Mouse (Mus musculus) brain, embryonic 14.5 days (tissue): ENCODE measurements at regions not wholly inside any gene's neighbourhood (a gene's known extent, or its start where the extent isn't known, plus 50 kb on each side); places are given as distances from the start of the nearest gene placed in this dataset.

Source experiments
- DNase-seq: peaks from one replicate; pipeline ENCODE4 v3.0.0-alpha.2; 2011; ENCODE audit warnings: low read depth
- CTCF ChIP-seq: fragments of 200-500 bp; IDR thresholded peaks from 2 replicates; pipeline ENCODE4 v1.5.1; 2012; ENCODE audit warnings: inconsistent platforms, mild to moderate bottlenecking, moderate library complexity, borderline replicate concordance; ENCODE audit not compliant: insufficient read depth, insufficient read length; ENCODE audit errors: extremely low read depth
- POLR2A ChIP-seq: fragments of 200-500 bp; IDR thresholded peaks from 2 replicates; pipeline ENCODE4 v1.6.1; 2012; ENCODE audit warnings: mild to moderate bottlenecking, inconsistent platforms, borderline replicate concordance; ENCODE audit not compliant: poor library complexity, insufficient read depth, insufficient read length, severe bottlenecking; ENCODE audit errors: extremely low read depth

DNA sequence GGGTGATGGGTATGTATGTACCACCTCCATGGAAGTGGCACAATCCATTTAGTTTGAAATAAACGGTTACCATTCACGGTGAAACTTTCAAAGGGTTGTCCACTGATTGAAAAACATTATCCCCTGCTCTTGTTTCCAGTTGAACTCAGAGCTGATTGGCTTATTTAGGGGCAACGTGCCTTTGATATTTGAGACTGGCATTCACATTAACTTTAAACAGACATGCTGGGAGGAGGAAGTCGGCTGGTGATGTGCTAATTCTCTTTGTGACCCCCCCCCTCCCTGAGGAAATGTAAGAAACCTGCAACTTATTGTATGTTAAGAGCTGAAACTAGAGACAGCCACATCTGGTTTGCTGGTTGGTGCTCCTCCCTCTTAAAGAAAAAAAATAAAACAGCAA is 219.7 kb upstream of the Lrtm1 start:
- TF ChIP-seq POLR2A: no peak

DNA sequence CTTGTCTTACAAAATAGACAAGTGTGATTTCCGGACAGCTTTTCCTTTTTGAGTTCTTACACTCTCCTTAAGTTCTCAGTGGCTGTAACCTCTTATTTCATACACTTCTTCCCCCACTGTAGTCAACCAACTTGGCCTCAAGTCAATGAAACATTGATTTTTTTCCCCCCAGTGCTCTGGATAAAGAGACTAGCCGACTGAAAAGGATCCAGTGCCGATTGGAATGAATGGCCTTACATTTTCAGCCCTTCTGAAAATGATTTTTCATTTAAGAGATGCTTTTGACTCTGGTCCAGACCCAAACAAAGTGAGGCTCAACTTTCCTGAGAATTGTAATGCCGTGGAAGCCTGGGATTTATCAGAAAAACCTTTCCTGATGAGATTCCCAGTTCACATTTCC is 216.3 kb upstream of the Lrtm1 start:
- DNase-seq: no peak
- no peak for TF ChIP-seq POLR2A
- TF ChIP-seq CTCF: no peak

More for the DNA sequence above, 219.7 kb upstream of the Lrtm1 start:
- no peak for DNase-seq

DNA sequence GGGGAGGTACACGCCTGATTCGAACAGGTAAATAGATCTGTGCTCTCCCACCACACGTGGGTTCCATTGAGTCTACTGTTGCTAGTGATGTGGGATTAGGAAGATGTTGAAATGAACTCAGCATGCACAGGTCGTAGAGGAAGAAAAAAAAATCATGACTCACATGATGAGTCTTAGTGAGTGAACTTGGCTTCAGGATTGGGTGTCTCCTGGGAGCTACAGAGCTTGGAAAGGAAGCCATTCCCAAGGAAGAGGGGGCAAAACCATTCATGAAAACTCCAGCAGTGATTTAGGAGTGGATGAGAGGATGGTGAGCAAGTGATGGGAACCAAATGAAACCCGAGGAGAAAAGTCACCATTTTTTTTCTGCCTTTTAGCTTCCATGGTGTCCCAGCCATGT is 215.9 kb upstream of the Lrtm1 start:
- no peak for DNase-seq
- TF ChIP-seq CTCF (no peak), POLR2A (no peak)

DNA sequence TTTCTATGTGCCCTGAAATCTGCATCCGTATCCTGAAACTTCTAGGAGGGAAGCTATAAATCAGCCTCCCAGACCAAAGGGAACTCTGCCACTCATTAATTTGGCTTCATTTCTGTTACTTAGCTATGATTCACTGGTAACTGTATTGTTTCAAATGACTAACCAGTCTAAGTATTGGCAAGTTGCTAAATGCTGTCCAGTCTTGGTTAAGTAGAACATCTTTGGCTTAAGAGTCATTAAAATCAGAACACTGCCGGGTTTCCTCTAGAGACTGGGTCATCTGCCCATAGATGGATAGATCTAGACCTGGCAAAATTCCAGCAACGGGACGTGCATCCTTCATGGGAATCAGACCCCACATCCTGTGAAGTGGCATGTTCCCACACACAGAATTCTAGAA is 209.9 kb upstream of the Lrtm1 start:
- no peak for DNase-seq
- no peak for TF ChIP-seq POLR2A
- TF ChIP-seq CTCF: no peak

DNA sequence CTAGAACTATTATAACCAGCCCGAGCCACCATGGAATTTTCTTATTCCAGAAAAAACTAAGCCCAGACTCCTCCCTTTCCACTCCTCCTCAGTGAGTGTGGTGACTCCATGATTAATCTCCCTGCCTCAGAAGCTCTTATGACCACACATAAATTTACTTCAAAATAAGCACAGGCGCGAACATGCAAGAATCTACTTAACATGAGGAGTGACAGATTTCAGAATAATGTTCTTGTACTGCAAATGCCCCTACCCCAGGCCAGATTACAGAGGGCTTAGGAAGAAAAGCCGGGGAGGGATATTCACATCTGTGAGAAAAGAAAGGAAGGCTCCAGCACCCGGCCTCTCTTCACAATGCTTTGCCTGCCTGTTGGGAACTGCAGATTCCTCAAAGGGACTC is 208.7 kb upstream of the Lrtm1 start:
- TF ChIP-seq CTCF: no peak
- TF ChIP-seq POLR2A: no peak
- peak; percentile 18 for DNase-seq

DNA sequence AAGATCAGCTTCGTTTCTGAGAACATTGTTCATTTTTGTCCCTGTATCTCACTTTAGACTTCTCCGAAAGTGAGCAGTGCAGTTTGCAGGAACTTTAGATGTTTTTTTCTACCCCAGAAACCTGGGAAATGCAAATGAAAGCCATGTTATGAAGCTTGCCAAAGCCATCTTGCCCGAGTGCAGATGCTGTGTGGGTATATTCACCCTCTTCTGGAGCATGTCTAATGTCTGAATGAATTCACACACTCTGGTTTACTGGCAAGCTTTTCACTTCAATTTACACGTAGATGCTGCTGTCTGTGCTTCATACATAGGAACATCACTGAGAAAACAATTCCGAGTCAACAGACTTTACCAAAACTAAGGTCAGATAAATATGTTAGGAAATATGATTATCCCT is 197.0 kb upstream of the Lrtm1 start:
- DNase-seq: peak; percentile 60
- TF ChIP-seq POLR2A (no peak), CTCF (no peak)

DNA sequence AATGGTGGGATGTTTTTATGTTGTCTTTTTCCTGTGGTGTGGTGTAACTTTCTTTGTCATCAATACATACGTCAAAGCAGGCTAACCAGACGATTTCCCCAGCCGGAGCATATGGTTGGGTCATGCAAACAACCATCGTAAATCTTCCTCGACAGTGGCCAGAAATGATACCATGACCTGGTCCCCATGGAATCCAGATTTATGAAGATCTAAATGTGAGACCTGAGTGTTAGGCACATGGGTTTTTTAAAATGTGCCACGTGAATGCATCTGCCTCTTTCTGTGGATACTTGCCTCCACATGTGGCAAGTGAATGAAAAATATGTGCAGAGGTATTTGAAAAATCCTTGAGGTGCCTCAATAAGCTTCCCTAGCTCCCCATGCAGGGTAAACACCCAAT is 190.8 kb upstream of the Lrtm1 start:
- no peak for DNase-seq
- no peak for TF ChIP-seq CTCF
- no peak for TF ChIP-seq POLR2A

DNA sequence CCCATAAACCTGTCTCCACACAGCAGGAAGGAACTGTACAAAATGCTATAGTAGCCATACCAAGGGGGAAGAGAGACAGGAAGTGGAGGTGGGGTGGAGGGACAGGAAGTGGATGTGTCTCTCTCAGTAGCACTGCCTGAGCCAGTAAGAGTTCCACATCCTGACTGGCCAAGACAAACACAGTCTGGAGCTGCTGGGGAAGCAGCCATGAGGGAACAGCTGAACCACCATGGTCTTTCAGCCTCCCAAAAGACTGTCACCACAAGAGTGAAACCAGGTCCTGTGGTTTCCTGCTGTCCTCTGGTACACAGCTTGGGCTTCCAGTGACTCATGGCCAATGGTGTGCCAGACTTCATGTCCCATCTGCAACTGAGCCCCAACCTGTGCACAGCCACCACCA is 180.9 kb upstream of the Lrtm1 start:
- no peak for DNase-seq
- TF ChIP-seq POLR2A (no peak), CTCF (no peak)

DNA sequence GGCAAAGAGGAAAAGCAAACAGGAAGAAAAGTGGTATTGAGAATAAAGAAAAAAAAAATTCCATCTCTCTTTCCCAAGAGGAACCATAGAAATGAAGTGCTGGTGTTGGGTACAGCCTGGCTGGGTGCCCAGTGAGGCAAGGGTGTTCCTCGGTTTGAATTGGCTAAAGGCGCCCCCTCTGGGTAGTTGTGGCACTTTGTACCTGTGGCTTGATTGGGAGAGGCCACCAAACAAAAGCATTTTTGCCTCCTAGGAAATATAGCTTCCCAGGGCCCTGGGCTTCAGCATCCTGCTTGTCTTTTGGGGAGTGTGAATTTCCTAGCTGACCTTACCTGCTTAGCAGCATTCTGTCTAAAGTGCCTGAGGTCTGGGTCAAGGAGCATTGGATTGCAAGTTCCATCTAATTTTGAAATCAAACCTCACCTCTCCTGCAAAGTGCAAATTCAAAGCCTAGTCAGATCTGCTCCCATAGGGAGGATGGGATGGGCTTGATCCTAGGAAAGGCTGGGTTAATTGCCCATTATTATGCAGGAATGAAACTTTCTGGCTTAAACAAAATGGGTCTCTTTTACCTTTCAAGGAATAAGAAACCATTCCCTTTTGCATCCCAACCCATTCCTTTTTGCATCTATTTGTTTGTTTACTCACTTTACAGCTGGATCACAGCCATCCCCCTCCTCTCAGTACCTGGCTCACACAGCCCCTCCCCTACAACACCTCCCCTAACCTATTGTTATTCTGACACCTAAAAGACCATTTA is 169.0 kb upstream of the Lrtm1 start:
- DNase-seq: peak; percentile 61
- TF ChIP-seq POLR2A (no peak), CTCF (no peak)
